Mouse (Mus musculus): Measurements from ENCODE around the gene Evi2b.

Gene Evi2b

DNA sequence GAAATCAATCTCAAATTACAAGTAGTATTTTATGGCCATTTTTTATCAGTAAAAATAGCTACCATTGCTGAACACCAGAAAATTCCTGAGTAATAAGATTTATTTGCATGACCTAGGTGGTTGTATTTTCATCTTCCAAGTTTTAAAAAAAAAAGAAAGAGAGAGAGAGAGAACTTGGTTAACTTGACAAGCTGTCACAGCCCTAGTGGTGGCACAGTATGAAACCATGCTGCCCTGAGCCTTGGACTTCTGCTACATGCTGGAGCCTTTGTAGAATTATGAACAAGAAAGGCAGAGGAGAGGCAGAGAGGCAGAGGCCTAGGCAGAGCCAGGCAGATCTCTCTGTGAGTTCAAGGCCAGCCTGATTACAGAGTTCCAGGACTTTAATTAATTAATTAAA is 1.6 kb downstream of the Evi2b start:
- peak; percentile 66 for DNase-seq (ENCODE audit: low read depth)

- peak; percentile 59 for DNase-seq (ENCODE audit: low read depth)
Measured at GRCm38 (mm10) chr11:79520772-79521171, 2.8 kb downstream of the Evi2b start.

GRCm38 (mm10) chr11:79519878-79520291 is 3.7 kb downstream of the Evi2b start:
- DNase-seq (ENCODE audit: low read depth) = peak; percentile 90

- DNase-seq (ENCODE audit: low read depth) = no peak
Measured at GRCm38 (mm10) chr11:79519299-79519698, 4.3 kb downstream of the Evi2b start.

GRCm38 (mm10) chr11:79515798-79516197 is 7.8 kb downstream of the Evi2b start:
- no peak for DNase-seq (ENCODE audit: low read depth)

GRCm38 (mm10) chr11:79515331-79515730 is 8.2 kb downstream of the Evi2b start:
- DNase-seq (ENCODE audit: low read depth) = no peak

DNA sequence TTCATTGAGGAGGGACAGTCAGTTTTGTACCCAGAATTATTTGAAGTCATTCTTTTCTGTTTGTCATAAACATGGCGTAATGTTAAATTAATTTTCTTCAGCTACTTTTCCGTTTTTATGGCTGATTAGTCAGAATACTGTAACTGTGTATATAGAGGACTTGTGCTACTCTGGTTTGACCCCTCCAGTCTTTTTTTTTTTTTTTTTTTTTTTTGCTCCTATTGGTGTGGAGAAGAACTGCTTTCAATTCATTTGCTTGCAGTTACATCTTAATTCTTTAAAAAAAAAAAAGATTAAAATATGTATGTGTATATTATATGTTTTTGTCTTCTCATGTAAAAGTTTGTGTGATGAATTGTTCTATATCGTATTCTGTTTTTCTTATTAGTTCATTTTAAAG is 11.6 kb downstream of the Evi2b start:
- DNase-seq (ENCODE audit: low read depth) = no peak

DNA sequence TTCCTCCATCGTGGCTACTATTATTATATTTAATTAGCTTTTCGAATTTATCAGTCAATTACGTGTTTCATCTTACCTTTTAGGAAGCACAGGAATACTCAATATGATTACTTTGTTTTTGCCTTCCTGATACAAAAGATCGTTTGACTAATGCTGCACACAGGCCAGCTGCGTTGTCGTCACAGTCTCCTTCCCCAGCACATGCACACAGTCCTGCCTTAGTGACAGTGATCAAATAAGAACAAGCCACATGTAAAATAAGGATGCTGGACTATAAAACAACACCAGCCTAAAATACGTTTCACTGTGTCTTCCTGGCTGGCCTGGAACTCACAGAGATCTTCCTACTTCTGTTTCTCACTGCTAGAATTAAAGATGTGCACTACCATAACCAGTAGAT is 19.1 kb downstream of the Evi2b start:
- no peak for DNase-seq (ENCODE audit: low read depth)

GRCm38 (mm10) chr11:79503845-79504244 is 19.7 kb downstream of the Evi2b start, which contains the start of gene Omg:
Omg (minus strand) TSS chr11:79504084.
- DNase-seq (ENCODE audit: low read depth) = no peak

GRCm38 (mm10) chr11:79502917-79503316 is 20.6 kb downstream of the Evi2b start:
- DNase-seq (ENCODE audit: low read depth) = no peak

GRCm38 (mm10) chr11:79494976-79495800 is 28.4 kb downstream of the Evi2b start:
- DNase-seq (ENCODE audit: low read depth) = no peak

- DNase-seq (ENCODE audit: low read depth) = no peak
Measured at GRCm38 (mm10) chr11:79484721-79485120, 38.8 kb downstream of the Evi2b start.

DNA sequence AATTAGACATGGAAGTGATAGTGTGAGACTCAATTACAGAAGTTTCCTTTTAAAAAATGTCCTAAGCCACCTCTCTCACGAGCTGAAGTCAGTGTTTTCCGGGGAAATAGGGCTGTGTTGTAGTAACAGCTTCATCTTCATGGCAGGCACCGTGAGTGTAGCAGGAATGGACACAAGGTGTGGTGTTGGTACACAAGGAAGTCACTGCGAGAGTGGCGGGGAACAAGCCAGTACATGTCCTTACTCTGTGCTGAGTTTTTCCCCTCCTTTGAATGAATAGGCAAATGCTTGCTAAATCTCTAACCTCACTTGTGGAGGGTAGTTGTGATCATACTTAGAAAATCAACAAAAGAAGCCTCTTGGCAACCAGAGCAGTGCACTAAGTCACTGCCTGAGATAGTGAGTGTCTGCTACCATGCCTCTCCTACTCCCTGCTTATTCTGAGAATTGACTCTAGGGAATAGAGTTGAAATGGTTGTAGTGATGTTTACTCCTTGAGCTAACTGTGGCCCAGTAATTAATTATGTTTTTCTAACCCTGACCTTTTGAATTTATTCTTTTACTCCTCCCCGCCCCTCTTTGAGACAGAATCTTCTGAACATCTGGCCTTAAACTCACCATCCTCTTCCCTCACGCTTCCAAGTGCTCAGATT is 39.6 kb downstream of the Evi2b start:
- no peak for DNase-seq (ENCODE audit: low read depth)

GRCm38 (mm10) chr11:79483392-79483791 is 40.2 kb downstream of the Evi2b start:
- DNase-seq (ENCODE audit: low read depth) = no peak

DNA sequence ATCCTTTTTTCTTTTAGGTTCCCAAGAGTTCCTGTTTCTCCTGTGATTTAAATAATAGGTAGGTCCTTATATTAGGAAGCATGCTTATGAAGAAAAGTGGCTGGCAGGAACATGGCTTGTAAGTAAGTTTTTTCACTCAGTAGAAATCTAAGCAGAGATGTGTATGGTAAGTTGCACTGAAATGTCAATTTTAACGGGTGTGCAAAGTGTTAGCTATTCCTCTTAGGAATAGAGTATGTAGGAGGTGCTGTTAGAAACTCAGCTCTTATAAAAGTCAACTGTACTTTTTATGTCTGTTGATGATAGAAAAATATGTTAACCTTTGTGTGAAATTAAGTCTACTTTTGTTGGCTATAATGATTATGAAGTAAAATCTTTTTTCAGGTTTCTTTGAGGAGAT is 55.5 kb downstream of the Evi2b start:
- no peak for DNase-seq (ENCODE audit: low read depth)
